Mouse (Mus musculus) lung, postnatal 14 days (tissue): ENCODE data around the gene Dis3.
"Not testable (repeated sequence)": the region's sequence is repeated elsewhere in the genome, so short reads cannot be mapped to it uniquely, and the experiment has no call there.

Experiments
- DNase-seq: peaks from one replicate; pipeline ENCODE4 v3.0.0; 2021

The Dis3 gene

DNA sequence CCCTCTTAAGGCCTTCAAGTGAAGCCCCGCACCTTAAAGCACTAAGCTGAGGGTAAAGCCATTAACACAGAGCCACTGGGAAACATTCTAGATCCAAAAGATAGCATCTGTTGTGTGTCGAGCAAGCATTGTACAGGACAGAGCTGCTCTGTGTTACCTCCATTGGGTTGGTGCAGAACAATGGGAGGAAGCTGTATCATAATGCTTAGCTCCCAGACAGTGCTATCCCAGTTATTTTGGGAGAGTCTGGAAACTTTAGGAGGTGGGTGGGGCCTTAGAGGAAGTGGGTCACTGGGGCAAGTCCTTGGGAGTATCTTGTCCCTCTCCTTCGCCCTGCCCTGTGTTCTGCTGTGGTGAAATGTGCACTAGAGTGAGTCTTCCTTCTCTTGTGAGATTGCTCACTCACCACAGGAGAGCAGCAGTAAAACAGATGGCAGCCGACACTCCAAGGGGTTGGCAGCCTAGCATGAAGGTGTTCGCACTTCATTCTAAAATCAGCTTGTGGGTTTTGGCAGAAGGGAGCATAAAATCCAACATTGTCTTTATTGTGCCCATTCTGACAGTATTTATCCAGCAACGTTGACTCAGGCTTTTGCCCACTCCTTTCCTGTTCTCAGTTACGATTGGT lies 40.5 kb downstream of the Dis3 start:
- no peak for DNase-seq

DNA sequence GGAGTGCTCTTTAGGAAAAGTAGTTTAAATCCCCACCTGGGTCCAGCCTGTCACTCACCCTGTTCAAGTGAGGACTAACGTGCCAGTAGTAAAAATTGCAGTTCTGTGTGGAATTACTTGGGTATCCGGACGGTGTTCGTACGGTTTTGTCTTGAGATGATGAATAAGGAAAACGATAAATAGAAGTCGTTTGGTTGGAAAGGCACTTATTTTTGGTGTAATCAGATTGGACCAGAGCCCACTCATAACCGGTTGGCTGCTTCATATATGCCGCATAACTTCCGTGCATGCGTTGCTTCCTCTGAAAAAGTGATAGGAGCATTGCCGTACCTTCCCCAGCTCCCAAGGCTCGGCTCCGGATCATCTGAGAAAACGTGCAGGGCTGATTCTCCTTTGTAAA lies 52.8 kb downstream of the Dis3 start:
- DNase-seq: no peak

DNA sequence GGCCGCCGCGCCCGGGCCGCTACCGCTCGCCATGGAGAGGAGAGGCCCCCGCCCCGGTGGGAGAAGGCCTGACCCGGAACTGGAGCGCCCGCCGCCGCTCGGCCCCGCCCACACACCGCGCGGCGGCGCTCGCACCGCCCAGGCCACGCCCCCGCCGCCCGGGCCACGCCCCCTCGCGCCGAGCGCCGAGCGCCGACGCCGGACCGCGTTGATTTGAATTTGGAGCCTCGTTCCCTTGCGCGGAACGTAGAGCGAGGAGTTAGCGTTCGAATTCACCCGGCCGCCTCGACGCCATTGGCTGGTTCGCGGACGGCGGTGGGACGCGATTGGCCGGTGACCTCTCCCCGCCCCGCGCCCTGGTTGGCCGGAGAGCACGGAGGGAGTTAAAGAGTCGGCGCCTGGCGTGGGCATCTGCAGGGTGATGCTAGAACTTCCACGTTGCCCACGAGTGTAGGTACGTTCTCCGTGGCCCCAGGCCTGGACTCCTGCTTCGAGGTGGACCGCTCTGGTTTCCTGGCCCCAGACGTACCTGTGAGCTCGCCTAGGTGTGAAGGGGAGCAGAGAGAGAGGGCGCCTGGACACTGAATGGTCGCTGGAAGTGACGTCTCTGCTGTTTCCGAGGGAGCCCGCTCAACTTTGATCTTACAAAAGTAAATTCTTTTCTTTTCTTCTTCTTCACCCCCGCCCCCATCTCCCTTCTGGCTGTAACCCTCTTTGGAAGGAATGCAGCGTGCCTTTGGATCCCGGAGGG lies 53.4 kb downstream of the Dis3 start, which contains the start of the genes Mzt1 and Bora:
TSS of gene Mzt1 (minus strand) at position 104 of the 751 bp plus-strand sequence.
TSS of gene Bora (plus strand) at position 192 of the 751 bp plus-strand sequence.
- peak; percentile 90 for DNase-seq

DNA sequence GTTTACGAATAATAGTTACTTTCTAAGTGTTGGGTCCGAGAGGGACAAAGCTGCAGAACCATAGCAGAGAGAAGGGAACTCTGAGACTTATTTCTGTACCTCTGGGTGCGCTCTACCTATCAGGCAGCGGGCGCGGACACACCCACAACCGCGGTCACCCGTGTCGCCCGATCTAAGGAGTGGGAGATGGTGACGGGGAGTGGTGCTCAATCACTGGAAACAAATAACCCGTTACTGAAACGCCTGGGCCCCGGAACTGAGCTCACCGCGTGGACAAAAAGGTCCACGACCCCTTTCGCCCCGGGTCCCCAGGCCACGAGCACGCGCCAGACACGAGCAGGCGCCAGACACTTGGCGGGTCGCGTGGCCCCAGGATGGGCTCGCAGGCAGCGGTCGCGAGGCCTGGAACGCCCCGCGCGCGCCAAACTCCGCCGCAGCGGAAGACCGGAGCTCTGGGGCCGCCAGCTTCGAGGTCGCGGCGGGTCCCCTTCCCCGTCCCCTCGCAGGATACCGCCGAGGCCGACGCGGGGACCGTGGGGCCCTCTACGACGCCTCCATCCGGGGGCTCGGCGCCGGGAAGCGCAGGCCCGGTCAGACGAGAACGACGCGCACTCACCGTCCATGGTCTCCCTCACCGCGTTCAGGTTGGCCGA lies 54.1 kb downstream of the Dis3 start:
- DNase-seq: no peak

- DNase-seq: no peak
These were observed 54.9 kb downstream of the Dis3 start for GRCm38 (mm10) chr14:99044718-99045117.

- no peak for DNase-seq
These were observed 55.5 kb downstream of the Dis3 start for GRCm38 (mm10) chr14:99044096-99044495.

GRCm38 (mm10) chr14:99043499-99043898 lies 56.1 kb downstream of the Dis3 start:
- no peak for DNase-seq

- DNase-seq: no peak
These were observed 58.2 kb downstream of the Dis3 start for GRCm38 (mm10) chr14:99041416-99041815.

DNA sequence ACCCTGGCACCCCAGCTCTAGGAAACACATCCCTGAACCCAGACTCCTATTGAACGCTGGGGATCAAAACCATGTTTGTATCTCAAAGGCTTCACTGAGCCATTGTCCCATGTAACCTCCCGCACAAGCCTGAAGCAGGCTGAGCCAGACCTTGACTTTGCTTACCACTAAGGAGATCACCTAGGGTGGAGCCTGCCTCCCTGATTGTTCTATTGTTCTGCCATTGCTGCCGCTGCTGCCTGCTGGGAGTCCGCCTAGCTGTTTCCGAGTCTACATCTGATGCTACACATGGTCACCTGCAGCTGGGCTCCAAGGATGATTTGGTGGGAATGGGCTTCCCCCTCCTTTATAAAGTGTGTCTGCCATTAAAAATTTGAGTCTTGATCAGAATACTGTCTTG lies 60.3 kb downstream of the Dis3 start:
- DNase-seq: not testable (repeated sequence)

GRCm38 (mm10) chr14:99037703-99038102 lies 61.9 kb downstream of the Dis3 start:
- DNase-seq: no peak

DNA sequence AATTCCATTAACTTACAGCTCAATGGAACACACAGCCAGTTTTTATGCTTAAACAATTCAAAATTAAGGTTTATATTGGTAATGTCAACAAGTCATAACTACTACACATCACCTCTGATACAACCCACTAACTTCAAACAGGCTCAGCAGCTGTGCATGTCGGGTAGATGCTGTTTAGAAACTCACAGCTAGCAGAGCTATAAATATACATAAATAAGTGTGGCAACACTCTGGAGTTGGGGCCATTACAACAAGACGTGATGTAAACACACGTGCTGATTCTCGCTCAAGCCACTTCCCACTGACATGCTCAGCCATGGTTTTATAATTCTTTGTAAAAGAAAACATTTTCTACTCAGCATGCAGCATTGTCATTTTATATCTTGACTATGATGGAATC lies 63.5 kb downstream of the Dis3 start:
- DNase-seq: no peak

DNA sequence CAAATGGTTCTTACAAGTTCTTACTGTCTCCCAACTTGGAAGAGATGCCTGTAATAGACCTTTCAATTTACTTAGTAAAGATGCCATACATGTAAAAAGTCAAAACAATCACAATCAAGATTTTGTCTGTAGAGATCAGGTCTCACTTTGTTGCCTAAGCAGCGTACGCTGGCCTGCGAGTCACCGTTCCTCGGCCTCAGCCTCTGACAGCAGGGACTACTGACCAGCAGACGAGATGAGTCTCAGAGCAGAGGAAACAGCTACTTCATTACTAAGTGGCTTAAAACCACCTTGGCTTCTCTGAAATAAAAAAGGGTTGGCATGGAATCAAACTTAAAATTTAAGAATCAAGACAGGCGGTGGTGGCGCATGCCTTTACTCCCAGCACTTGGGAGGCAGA lies 64.7 kb downstream of the Dis3 start:
- DNase-seq: not testable (repeated sequence)

GRCm38 (mm10) chr14:99032596-99032995 lies 67.0 kb downstream of the Dis3 start:
- no peak for DNase-seq

DNA sequence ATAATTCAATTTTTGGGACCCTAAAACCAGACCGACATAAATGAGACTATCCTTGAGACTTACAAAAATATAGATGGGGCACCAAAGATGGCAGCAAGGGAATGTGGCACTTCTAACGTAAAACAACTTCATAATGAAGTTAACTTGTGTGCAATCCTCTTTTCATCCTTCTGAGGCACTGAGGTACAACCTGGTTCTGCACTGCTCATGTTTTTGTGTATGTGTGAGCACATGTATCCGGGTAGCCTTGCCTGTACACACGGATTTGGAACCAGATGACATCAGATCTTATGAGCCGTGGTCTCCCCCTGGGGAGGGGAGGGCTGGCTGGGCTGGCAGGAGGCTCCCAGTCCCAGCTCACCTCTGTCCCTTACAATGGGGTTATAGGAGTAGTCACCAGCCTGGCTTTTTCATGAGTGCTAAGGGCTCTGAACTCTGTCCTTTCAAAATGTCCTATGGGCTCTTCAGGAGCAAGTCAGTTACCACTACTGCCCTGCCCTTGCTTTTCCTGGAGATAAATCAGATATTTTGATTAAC lies 68.2 kb downstream of the Dis3 start:
- DNase-seq: no peak

DNA sequence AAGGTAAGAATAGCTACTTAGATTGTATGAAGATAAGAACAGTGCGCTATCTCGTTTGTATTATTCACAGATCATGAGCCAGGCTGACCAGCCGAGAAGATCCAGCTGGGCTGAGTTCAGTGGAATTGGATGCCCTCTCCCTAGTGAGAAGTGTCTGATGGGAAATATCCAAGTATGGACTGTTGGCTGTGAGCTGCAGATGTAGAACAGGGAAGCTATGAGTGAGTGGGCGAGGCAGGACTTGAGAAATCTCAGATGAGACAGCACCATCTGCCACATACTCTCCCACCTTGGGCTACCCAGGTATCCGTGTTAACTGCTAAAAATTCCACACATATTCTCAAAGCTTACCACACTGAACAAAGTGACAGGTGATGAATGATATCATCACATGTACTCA lies 69.6 kb downstream of the Dis3 start:
- DNase-seq: no peak
